ENCODE assay signal across 10 mouse cellular contexts in genomic region chr11:88274901-88275498, GRCm38 (mm10). TPM values are rescaled to one million over a fixed set of nuclear protein-coding genes. Genes with fewer than 3 reads are reported as not detected.
A peak's percentile ranks its signal among the peaks of the same experiment; 100 is the strongest.
DNase-seq lines count a peak whose midpoint lies in the region; ATAC-seq lines count a peak whose summit lies in the region.
"Had no signal": no experiment of that assay in that cellular context is flagged by ENCODE, and none has a peak within 500 bp of the region (broad histone marks: within the 10 kb centered on the region; RNA-seq: fewer than 3 reads in every experiment).

No protein-coding gene starts in this region.

- WGBS in embryonic facial prominence, embryonic 12.5 days, result 19% methylated on average over 13 of the region's 13 CpGs
- WGBS in midbrain, embryonic 15.5 days, result 4% methylated on average over 13 of the region's 13 CpGs

- H3K9me3 ChIP-seq in embryonic facial prominence, embryonic 12.5 days, result no peaks in the 10 kb centered on the region
- H3K9me3 ChIP-seq in midbrain, embryonic 15.5 days, result no peaks in the 10 kb centered on the region
- H3K9me3 ChIP-seq: limb, embryonic 15.5 days had no signal

- H3K4me3 ChIP-seq in embryonic facial prominence, embryonic 12.5 days, result no peak overlapping the region
- H3K4me3 ChIP-seq in midbrain, embryonic 15.5 days, result no peak overlapping the region
- H3K4me3 ChIP-seq: limb, embryonic 15.5 days had no signal

- peaks cover 24% of the 10 kb centered on the region for H3K4me1 ChIP-seq in embryonic facial prominence, embryonic 12.5 days
- peaks cover 38% of the 10 kb centered on the region for H3K4me1 ChIP-seq in midbrain, embryonic 15.5 days

- H3K36me3 ChIP-seq in embryonic facial prominence, embryonic 12.5 days, result no peaks in the 10 kb centered on the region
- no peaks in the 10 kb centered on the region for H3K36me3 ChIP-seq in midbrain, embryonic 15.5 days (replicated peaks)
- H3K36me3 ChIP-seq: limb, embryonic 15.5 days had no signal

- peak; percentile 87 for DNase-seq in embryo, embryonic 10.5 days (ENCODE audit: low spot score)
- peak; percentile 48 to 67 for DNase-seq in kidney, adult 8-10 months
- DNase-seq in urinary bladder, postnatal 14 days (ENCODE audit: low spot score), result no peak
- no peak for DNase-seq in right cerebral cortex, postnatal 10 days (ENCODE audit: low spot score in 2 of 2)
- DNase-seq in cerebellum, adult 11-12 months, result no peak
- no peak for DNase-seq in lung, postnatal 10 days
- DNase-seq: cerebellum, adult 18-20 months had no signal

- peak overlapping the region; percentile 78 for H3K27ac ChIP-seq in embryonic facial prominence, embryonic 12.5 days
- peak overlapping the region; percentile 79 for H3K27ac ChIP-seq in midbrain, embryonic 15.5 days
- H3K27ac ChIP-seq: limb, embryonic 15.5 days had no signal

- peak; percentile 48; the same call in 1 of the 2 replicates for ATAC-seq in embryonic facial prominence, embryonic 12.5 days (ENCODE audit: insufficient number of reproducible peaks, insufficient read depth, low FRiP score, low TSS enrichment)
- ATAC-seq in midbrain, embryonic 15.5 days (replicated peaks), result peak; percentile 74

- peak overlapping the region; percentile 7; the same call in 1 of the 2 replicates for H3K9ac ChIP-seq in embryonic facial prominence, embryonic 12.5 days
- H3K9ac ChIP-seq in midbrain, embryonic 15.5 days, result no peak overlapping the region
- H3K9ac ChIP-seq: limb, embryonic 15.5 days had no signal

- H3K27me3 ChIP-seq in embryonic facial prominence, embryonic 12.5 days, result no peaks in the 10 kb centered on the region
- no peaks in the 10 kb centered on the region for H3K27me3 ChIP-seq in midbrain, embryonic 15.5 days (replicated peaks)

- peak overlapping the region; percentile 30 for H3K4me2 ChIP-seq in embryonic facial prominence, embryonic 12.5 days (replicated peaks)
- H3K4me2 ChIP-seq in midbrain, embryonic 15.5 days, result peak overlapping the region; percentile 25
- H3K4me2 ChIP-seq: limb, embryonic 15.5 days had no signal

RNA-seq across cellular contexts. Expression of gene Ccdc182, which starts 18.9 kb away (rescaled TPM):
- polyA plus RNA-seq in embryonic facial prominence, embryonic 12.5 days (2016; fragmentation: Nextera tagmentation; extraction: Ambion mirVana), result 0.93 and 1.9 TPM in 2 replicates
- polyA plus RNA-seq in midbrain, embryonic 15.5 days (2015; fragmentation: Nextera tagmentation; extraction: Ambion mirVana), result 0.23 TPM in 2 replicates
- polyA plus RNA-seq: limb, embryonic 15.5 days had no signal

Comparison
In these comparisons a context has a peak if more than half of its experiments do, and no peak if none do; other contexts are left out.
1. DNase-seq: peak in embryo, embryonic 10.5 days (single experiment) and kidney, adult 8-10 months (2 of 2); none in urinary bladder, postnatal 14 days (single experiment), right cerebral cortex, postnatal 10 days (0 of 2), cerebellum, adult 11-12 months (single experiment) and lung, postnatal 10 days (single experiment).